Mouse (Mus musculus) bone marrow, adult 2 months (tissue): ENCODE data around the gene March6. TPM values are rescaled to one million over a fixed set of nuclear protein-coding genes. Genes with fewer than 3 reads are reported as not detected.

Experiments
- H3K27ac ChIP-seq: fragments of 200-500 bp; 2 replicates; pipeline ENCODE4 v1.5.1; 2012; ENCODE audit warnings: low read depth, mild to moderate bottlenecking, control low read depth, inconsistent platforms, low read length; ENCODE audit not compliant: control insufficient read depth, poor library complexity, insufficient read depth
- H3K4me1 ChIP-seq: fragments of 200-500 bp; 2 replicates; pipeline ENCODE4 v1.6.1; 2011; ENCODE audit warnings: low read length; ENCODE audit not compliant: control insufficient read depth, insufficient read depth
- H3K4me3 ChIP-seq: fragments of 200-500 bp; replicated peaks from 2 replicates; pipeline ENCODE3; 2011; ENCODE audit warnings: mild to moderate bottlenecking, low read depth, low read length, control low read depth; ENCODE audit not compliant: control insufficient read depth
- CTCF ChIP-seq: fragments of 200-500 bp; IDR thresholded peaks from 2 replicates; pipeline ENCODE4 v1.5.1; 2011; ENCODE audit warnings: low read length, control low read depth; ENCODE audit not compliant: control insufficient read depth, insufficient read depth
- POLR2A ChIP-seq: fragments of 200-500 bp; IDR thresholded peaks from 2 replicates; pipeline ENCODE4 v1.6.1; 2011; ENCODE audit warnings: low read depth, mild to moderate bottlenecking, control low read depth, low read length, borderline replicate concordance; ENCODE audit not compliant: control insufficient read depth
- WGBS: fragments of 180-500 bp; shearing (Covaris S2); methylation state at CpG from one replicate; pipeline ENCODE4 v1.1.7; 2018; 5-methylcytosine and 5-hydroxymethylcytosine counted together
- polyA plus RNA-seq: library from polyadenylated mRNA; stranded (reverse); fragments of >200 nt; gene quantifications from 2 replicates; pipeline ENCODE4 v1.2.4, GENCODE M21; 2011; ENCODE audit warnings: low replicate concordance; ENCODE audit not compliant: missing spikeins, insufficient read depth, insufficient read length

Gene March6
- polyA plus RNA-seq, 1 experiment = 20.9 TPM

- Histone ChIP-seq H3K4me1 (no peaks in the 10 kb centered on the region; the same call in 1 of the 2 replicates), H3K4me3 (no peak overlapping the region), H3K27ac (no peak overlapping the region)
- WGBS = 73% methylated on average over 12 of the region's 12 CpGs
- TF ChIP-seq POLR2A = no peak
- TF ChIP-seq CTCF = no peak
Measured at GRCm38 (mm10) chr15:31568581-31568996, 37.7 kb upstream of the March6 start.

- TF ChIP-seq POLR2A (no peak), CTCF (no peak)
- no peaks in the 10 kb centered on the region; the same call in 1 of the 2 replicates for H3K4me1 ChIP-seq
- WGBS = 72% methylated on average over 7 of the region's 7 CpGs
- no peak overlapping the region for H3K4me3 ChIP-seq
- no peak overlapping the region for H3K27ac ChIP-seq
Measured at GRCm38 (mm10) chr15:31567431-31567830, 36.6 kb upstream of the March6 start.

GRCm38 (mm10) chr15:31565786-31566185, 34.9 kb upstream of the March6 start:
- WGBS = 63% methylated on average over 1 of the region's 1 CpGs
- Histone ChIP-seq H3K27ac (no peak overlapping the region), H3K4me3 (no peak overlapping the region), H3K4me1 (no peaks in the 10 kb centered on the region; the same call in 1 of the 2 replicates)
- no peak for TF ChIP-seq CTCF
- no peak for TF ChIP-seq POLR2A

GRCm38 (mm10) chr15:31565184-31565583, 34.3 kb upstream of the March6 start, which contains the start of gene Cmbl:
Cmbl (plus strand) TSS chr15:31565389.
- WGBS = 80% methylated on average over 5 of the region's 5 CpGs
- Histone ChIP-seq H3K27ac (no peak within 1 kb of the TSS), H3K4me3 (no peak within 1 kb of the TSS), H3K4me1 (no peaks in the 10 kb centered on the region; the same call in 1 of the 2 replicates)
- TF ChIP-seq POLR2A (no peak), CTCF (no peak)

- TF ChIP-seq POLR2A (no peak; the same call in 1 of the 2 replicates), CTCF (no peak)
- WGBS = 46% methylated on average over 19 of the region's 19 CpGs
- H3K4me1 ChIP-seq = no peaks in the 10 kb centered on the region; the same call in 1 of the 2 replicates
- 0 out of 2 replicates have a peak overlapping the region, but pooled peaks have one; percentile 10 for H3K27ac ChIP-seq
- H3K4me3 ChIP-seq = no peak overlapping the region
Measured at GRCm38 (mm10) chr15:31563577-31564546, 33.0 kb upstream of the March6 start.

GRCm38 (mm10) chr15:31562847-31563246, 32.0 kb upstream of the March6 start:
- TF ChIP-seq CTCF (no peak), POLR2A (no peak)
- no peaks in the 10 kb centered on the region; the same call in 1 of the 2 replicates for H3K4me1 ChIP-seq
- WGBS = 67% methylated on average over 8 of the region's 8 CpGs
- H3K4me3 ChIP-seq = no peak overlapping the region
- H3K27ac ChIP-seq = no peak overlapping the region

GRCm38 (mm10) chr15:31561976-31562375, 31.1 kb upstream of the March6 start:
- H3K4me3 ChIP-seq = no peak overlapping the region
- no peaks in the 10 kb centered on the region; the same call in 1 of the 2 replicates for H3K4me1 ChIP-seq
- TF ChIP-seq POLR2A (no peak), CTCF (no peak)
- H3K27ac ChIP-seq = no peak overlapping the region
- 92% methylated on average over 4 of the region's 4 CpGs for WGBS

- Histone ChIP-seq H3K4me3 (no peak overlapping the region), H3K4me1 (no peaks in the 10 kb centered on the region; the same call in 1 of the 2 replicates), H3K27ac (no peak overlapping the region)
- TF ChIP-seq POLR2A (no peak), CTCF (no peak)
- 88% methylated on average over 6 of the region's 6 CpGs for WGBS
Measured at GRCm38 (mm10) chr15:31561390-31561789, 30.5 kb upstream of the March6 start.
